Mouse (Mus musculus): ENCODE measurements around the gene Sp6. TPM values are rescaled to one million over a fixed set of nuclear protein-coding genes. Genes with fewer than 3 reads are reported as not detected.

Gene Sp6
- total and polyA plus RNA-seq, 3 experiments, result 10.1 to 65.5 (median 18.4) TPM

DNA sequence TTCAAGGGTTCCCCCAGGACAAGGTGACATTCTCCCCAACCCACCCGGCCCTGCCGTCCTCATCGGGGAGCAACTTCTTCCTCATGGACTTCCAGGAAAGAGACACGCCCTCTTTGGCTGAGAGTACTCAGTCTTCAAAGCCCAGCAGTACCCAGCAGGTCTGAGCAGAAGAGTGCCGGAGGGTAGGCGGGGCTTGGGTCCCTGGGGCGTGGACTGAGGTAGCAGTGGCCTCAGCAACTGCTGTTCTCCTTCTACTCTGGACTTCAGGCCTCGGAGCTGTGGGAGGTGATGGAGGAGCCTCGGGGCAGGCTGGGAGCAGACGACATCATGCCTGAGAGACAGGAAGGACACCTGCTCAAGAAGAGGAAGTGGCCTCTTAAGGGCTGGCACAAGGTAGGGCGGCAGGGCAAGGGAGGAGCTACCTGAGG lies 39.0 kb downstream of the Sp6 start (continued):
- TF ChIP-seq EP300 (IDR thresholded peaks at IDR 0.05; ENCODE audit: low read length) (no peak), USF1 (IDR thresholded peaks at IDR 0.05; ENCODE audit: low read depth, low read length) (no peak), MXI1 (IDR thresholded peaks at IDR 0.05; ENCODE audit: low read depth, low read length) (peak; percentile 78), CHD2 (IDR thresholded peaks at IDR 0.05; ENCODE audit: low read length) (no peak), ZMIZ1 (IDR thresholded peaks at IDR 0.05; ENCODE audit: low read depth, low read length) (no peak), ETS1 (conservative IDR thresholded peaks at IDR 0.05; ENCODE audit: low read depth, low read length) (no peak), SIN3A (IDR thresholded peaks at IDR 0.05; ENCODE audit: low read length) (peak; percentile 70; the same call in 1 of the 2 replicates), MAX (IDR thresholded peaks at IDR 0.05; ENCODE audit: low read length) (no peak; the same call in 1 of the 2 replicates)

DNA sequence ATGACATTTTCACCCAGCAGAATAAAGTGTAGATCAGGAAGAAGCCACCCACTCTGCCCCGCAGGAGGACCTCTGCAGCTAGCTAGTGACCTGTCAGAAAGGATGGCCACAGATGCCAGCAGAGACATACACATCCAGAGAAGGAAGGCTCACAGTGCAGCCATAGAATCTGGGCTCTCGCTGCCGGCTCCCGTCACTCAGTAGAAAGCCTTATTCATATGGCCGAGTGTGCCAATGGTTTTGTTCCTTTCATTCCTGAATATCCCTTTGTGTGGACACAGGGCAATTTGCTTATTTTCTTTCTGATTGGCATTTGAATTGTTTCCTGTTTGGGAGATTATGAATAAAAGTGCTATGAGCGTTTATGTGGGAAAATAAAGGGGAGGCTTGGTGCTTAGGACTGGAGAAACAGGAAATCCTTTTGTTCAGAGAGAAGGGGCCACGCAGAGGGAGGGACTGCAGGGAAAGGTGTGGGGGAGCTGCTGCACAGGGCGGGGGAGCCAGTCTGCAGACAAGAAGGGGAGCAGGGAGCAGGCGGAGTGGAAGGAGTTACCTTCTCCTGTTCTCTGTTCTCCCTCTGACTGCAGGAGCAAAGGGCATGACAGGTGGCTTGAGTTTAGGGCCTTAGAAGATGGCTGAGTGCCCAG lies 50.2 kb downstream of the Sp6 start:
- in situ Hi-C loops (cut with MboI; ENCODE audit: low pct_ligation_motif_present, low pct_unique_long_range_greater_than_20kb, low sequenced_read_pairs) (no loop called here), dilution Hi-C loops (cut with MboI; ENCODE audit: extremely low pct_ligation_motif_present, extremely low pct_unique_long_range_greater_than_20kb, low sequenced_read_pairs) (no loop called here)
- no peak for TF ChIP-seq POLR2AphosphoS2 (IDR thresholded peaks at IDR 0.05; ENCODE audit: low read depth, low read length)

DNA sequence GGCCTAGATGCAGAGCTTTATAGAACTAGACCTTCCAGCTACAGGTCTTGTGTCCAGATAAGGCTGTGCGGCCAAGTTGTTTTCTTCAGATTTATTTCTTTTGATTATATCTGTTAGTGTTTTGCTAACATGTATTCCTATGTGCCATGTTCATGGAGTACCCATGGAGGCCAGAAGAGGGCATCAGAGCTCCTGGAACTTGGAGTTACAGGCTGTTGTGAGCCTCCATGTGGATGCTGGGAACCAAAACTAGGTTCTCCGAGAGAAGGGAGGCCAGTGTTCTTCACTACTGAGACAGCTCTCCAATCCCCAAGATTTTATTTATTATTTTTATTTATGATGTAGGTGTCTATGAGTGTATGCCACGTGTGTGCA lies 50.7 kb downstream of the Sp6 start:
- no peak overlapping the region for H3K27ac ChIP-seq (ENCODE audit: insufficient read depth, low read depth)
- H3K9me3 ChIP-seq (replicated peaks; ENCODE audit: low read length), result no peaks in the 10 kb centered on the region
- no peak for TF ChIP-seq KAT2A (IDR thresholded peaks at IDR 0.05; ENCODE audit: insufficient replicate concordance, low read length)
- TF ChIP-seq JUN (IDR thresholded peaks at IDR 0.05; ENCODE audit: insufficient read depth, low read depth, low read length), result no peak
- TF ChIP-seq SMC3 (IDR thresholded peaks at IDR 0.05; ENCODE audit: low read depth, low read length), result no peak
- no peak for TF ChIP-seq GABPA (IDR thresholded peaks at IDR 0.05; ENCODE audit: insufficient replicate concordance, low read depth, low read length)
- peak; percentile 31 to 42; a peak in 3 of 4 replicates for TF ChIP-seq CTCF (conservative IDR thresholded peaks at IDR 0.05 in 1 of 2, IDR thresholded peaks at IDR 0.05 in 1 of 2; ENCODE audit: low read depth in 2 of 2, low read length in 2 of 2)
- no peak for TF ChIP-seq EP300 (IDR thresholded peaks at IDR 0.05; ENCODE audit: low read length)
- TF ChIP-seq ELF1 (IDR thresholded peaks at IDR 0.05; ENCODE audit: low read depth, low read length), result no peak
- no peak overlapping the region for H3K4me3 ChIP-seq (replicated peaks in 1 of 3; ENCODE audit: low read depth in 2 of 3, low read length in 2 of 3, poor library complexity in 1 of 3)
- in situ Hi-C loops (cut with MboI; ENCODE audit: low pct_ligation_motif_present, low pct_unique_long_range_greater_than_20kb, low sequenced_read_pairs), result no loop called here
- no peak for DNase-seq (ENCODE audit: extremely low read depth)
- no peaks in the 10 kb centered on the region for H3K4me1 ChIP-seq (ENCODE audit: control insufficient read depth in 1 of 2, insufficient read depth in 2 of 2)
- H3K36me3 ChIP-seq (replicated peaks in 1 of 2; ENCODE audit: control insufficient read depth in 1 of 2, insufficient read depth in 1 of 2, low read length in 1 of 2), result peaks cover 62 to 96% of the 10 kb centered on the region in 2 experiments
- dilution Hi-C loops (cut with MboI; ENCODE audit: extremely low pct_ligation_motif_present, extremely low pct_unique_long_range_greater_than_20kb, low sequenced_read_pairs), result no loop called here
- no peak overlapping the region for H3K4me2 ChIP-seq (ENCODE audit: insufficient read depth, low read depth, poor library complexity, severe bottlenecking)
- H3K9ac ChIP-seq (ENCODE audit: insufficient read depth, low read depth), result no peak overlapping the region
- no peaks in the 10 kb centered on the region for H3K27me3 ChIP-seq (replicated peaks)
- no peaks in the 10 kb centered on the region for H3K79me2 ChIP-seq (replicated peaks; ENCODE audit: control insufficient read depth, extremely low read depth, insufficient read depth, poor library complexity, severe bottlenecking)

More for the DNA sequence above, 50.2 kb downstream of the Sp6 start:
- no peaks in the 10 kb centered on the region for H3K79me2 ChIP-seq (replicated peaks; ENCODE audit: control insufficient read depth, extremely low read depth, insufficient read depth, poor library complexity, severe bottlenecking)
- H3K9ac ChIP-seq (ENCODE audit: insufficient read depth, low read depth), result no peak overlapping the region
- no peak for DNase-seq (ENCODE audit: extremely low read depth)
- no peaks in the 10 kb centered on the region for H3K9me3 ChIP-seq (replicated peaks; ENCODE audit: low read length)
- H3K27ac ChIP-seq (ENCODE audit: insufficient read depth, low read depth), result no peak overlapping the region
- no peak overlapping the region for H3K4me2 ChIP-seq (ENCODE audit: insufficient read depth, low read depth, poor library complexity, severe bottlenecking)
- no peak overlapping the region for H3K4me3 ChIP-seq (replicated peaks in 1 of 3; ENCODE audit: low read depth in 2 of 3, low read length in 2 of 3, poor library complexity in 1 of 3)
- peaks cover 62 to 96% of the 10 kb centered on the region in 2 experiments for H3K36me3 ChIP-seq (replicated peaks in 1 of 2; ENCODE audit: control insufficient read depth in 1 of 2, insufficient read depth in 1 of 2, low read length in 1 of 2)
- no peaks in the 10 kb centered on the region for H3K27me3 ChIP-seq (replicated peaks)
- no peaks in the 10 kb centered on the region for H3K4me1 ChIP-seq (ENCODE audit: control insufficient read depth in 1 of 2, insufficient read depth in 2 of 2)
